Mouse (Mus musculus): ENCODE results near the gene Pigk. TPM values are rescaled to one million over a fixed set of nuclear protein-coding genes. Genes with fewer than 3 reads are reported as not detected.

Pigk gene
- polyA plus RNA-seq, 1 experiment from 2014 or later = 37.1 TPM

- Histone ChIP-seq H3K4me2 (no peak overlapping the region; the same call in 1 of the 2 replicates), H3K9me3 (no peaks in the 10 kb centered on the region), H3K36me3 (peaks cover 3% of the 10 kb centered on the region; the same call in 1 of the 2 replicates), H3K4me3 (no peak overlapping the region), H3K9ac (no peak overlapping the region), H3K27ac (replicated peaks) (0 out of 2 replicates have a peak overlapping the region, but pooled peaks have one; percentile 7), H3K27me3 (replicated peaks) (no peaks in the 10 kb centered on the region), H3K4me1 (peaks cover 39% of the 10 kb centered on the region)
- WGBS = 51% methylated on average over 7 of the region's 7 CpGs
- no peak for ATAC-seq (ENCODE audit: extremely low read depth, insufficient number of reproducible peaks, low FRiP score, low TSS enrichment)
Observed at GRCm38 (mm10) chr3:152755515-152755914, 41.6 kb downstream of the Pigk start.

DNA sequence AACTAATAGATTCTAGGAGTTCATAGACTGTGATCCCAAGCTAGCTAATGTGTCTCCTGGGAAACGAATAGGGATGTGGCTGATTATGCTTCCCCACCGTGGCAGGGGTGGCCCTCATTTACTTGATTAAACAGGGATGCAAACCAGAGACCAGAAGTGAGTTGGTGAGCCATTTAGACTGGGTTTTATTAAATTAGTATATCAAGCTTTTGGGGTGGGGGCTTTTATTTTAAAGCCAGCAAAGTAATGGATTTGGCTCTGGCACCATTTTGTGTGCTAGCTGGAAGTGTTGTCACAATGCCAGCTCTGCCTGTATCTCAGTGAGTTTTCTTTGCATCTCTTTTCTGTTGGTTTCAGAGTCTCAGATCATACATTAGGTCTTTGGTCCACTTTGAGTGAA, 43.0 kb downstream of the Pigk start:
- Histone ChIP-seq H3K4me3 (no peak overlapping the region), H3K9ac (no peak overlapping the region), H3K9me3 (no peaks in the 10 kb centered on the region), H3K27ac (replicated peaks) (no peak overlapping the region), H3K4me1 (peaks cover 39% of the 10 kb centered on the region), H3K4me2 (0 out of 2 replicates have a peak overlapping the region, but pooled peaks have one; percentile 4), H3K36me3 (peaks cover under 1% of the 10 kb centered on the region; the same call in 1 of the 2 replicates), H3K27me3 (replicated peaks) (no peaks in the 10 kb centered on the region)
- ATAC-seq (ENCODE audit: extremely low read depth, insufficient number of reproducible peaks, low FRiP score, low TSS enrichment) = no peak
- whole genome bisulfite sequencing = 79% methylated on average over 2 of the region's 2 CpGs

DNA sequence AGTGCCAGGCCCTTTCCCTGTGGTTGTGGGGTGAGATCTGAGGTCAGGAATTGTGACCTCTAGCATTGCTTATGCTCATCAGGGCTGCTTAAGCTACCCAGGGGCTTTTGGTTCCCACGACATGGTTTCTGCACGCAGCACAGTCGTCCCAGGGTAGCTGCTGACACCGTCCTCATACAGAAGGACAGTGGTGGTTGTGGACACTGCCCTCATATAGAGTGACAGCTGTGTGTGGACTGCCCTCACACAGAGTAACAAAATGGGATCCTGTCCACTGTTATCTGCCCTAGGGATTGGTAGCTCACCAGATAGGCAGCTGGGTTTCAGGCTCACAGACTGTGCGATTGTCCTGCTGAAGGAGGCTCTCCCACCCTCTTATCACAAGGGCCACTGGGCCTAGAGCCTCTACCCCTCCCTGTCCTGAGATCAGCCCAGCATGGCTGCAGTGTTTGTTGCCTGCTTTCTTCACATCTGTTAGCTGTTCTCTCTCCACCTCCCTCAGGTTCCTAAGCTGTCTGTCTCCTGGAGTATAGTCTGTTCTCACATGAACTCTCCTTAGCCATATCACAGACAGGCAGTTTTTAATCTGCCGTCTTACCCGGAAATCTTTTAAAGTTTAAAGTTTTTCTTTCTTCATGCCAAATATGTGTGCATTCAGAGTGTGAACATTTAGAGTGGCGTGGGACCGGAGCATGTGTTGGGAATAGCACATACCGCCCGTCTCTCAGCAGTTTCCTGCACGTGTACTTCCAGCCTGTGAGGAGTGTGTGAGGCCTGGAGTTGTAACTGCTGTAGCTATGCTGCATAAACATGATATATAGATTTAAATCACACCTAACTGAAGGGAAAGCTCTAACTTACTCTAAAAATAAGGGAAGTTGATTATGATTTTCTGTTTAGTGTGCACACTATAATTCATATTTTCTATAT, 43.8 kb downstream of the Pigk start:
- Histone ChIP-seq H3K4me2 (peak overlapping the region; percentile 4; the same call in 1 of the 2 replicates), H3K27me3 (replicated peaks) (no peaks in the 10 kb centered on the region), H3K36me3 (no peaks in the 10 kb centered on the region), H3K9ac (peak overlapping the region; percentile 2; the same call in 1 of the 2 replicates), H3K9me3 (no peaks in the 10 kb centered on the region), H3K27ac (replicated peaks) (peak overlapping the region; percentile 40), H3K4me3 (no peak overlapping the region), H3K4me1 (peaks cover 41% of the 10 kb centered on the region)
- 37% methylated on average over 12 of the region's 12 CpGs for WGBS
- 0 out of 2 replicates have a peak, but pooled peaks have one; percentile 61 for ATAC-seq (ENCODE audit: extremely low read depth, insufficient number of reproducible peaks, low FRiP score, low TSS enrichment)

DNA sequence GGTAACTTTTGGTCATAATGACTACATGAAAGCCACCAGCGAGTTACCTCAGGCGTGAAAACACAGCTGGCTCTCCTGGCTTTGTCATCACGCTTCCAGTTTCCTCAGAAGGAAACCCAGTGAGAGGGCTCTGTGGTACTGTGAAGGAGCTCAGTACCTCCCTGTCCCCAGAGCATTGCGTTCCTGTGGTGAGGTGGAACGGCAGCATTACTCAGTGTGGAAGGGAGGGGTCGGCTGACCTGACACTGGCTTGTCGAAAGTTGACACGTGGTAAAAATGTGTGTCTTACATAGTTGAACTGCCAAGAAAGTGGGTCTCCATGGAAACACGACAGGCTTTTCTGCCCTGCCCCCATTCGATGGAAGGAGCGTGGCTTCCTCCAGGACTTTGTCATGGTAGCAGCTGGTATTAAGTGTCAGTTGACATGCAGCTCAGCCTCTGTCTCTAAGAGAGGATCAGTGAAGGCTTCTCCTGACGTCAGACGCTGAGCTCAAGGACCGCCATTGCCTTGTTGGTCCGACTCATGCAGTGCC, 44.7 kb downstream of the Pigk start:
- H3K4me1 ChIP-seq = peaks cover 48% of the 10 kb centered on the region
- no peak overlapping the region for H3K27ac ChIP-seq (replicated peaks)
- 58% methylated on average over 15 of the region's 15 CpGs for WGBS
- no peak overlapping the region for H3K4me3 ChIP-seq
- H3K36me3 ChIP-seq = no peaks in the 10 kb centered on the region
- no peak overlapping the region for H3K9ac ChIP-seq
- no peaks in the 10 kb centered on the region for H3K27me3 ChIP-seq (replicated peaks)
- no peak for ATAC-seq (ENCODE audit: extremely low read depth, insufficient number of reproducible peaks, low FRiP score, low TSS enrichment)
- H3K9me3 ChIP-seq = no peaks in the 10 kb centered on the region
- no peak overlapping the region for H3K4me2 ChIP-seq

DNA sequence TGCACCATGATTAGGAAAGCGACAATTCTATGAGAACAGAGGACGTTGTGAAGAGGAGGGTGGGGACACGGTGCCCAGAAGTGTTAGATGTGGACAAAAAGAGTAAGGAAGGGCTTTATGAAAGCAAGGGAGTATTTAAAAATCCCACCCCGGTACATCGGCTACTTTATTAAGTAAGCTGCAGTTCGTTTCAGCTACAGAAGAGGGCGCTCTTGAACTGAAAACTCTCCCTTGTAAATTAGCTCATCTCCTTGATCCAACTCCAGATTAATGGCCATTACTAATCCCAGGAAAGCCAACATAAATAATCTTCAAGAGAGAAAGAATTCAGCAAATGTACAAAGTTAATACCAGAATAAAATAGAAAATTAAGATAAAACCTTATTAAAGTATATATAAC, 47.2 kb downstream of the Pigk start:
- H3K27me3 ChIP-seq (replicated peaks) = no peaks in the 10 kb centered on the region
- H3K4me2 ChIP-seq = no peak overlapping the region
- no peak overlapping the region for H3K4me3 ChIP-seq
- ATAC-seq (ENCODE audit: extremely low read depth, insufficient number of reproducible peaks, low FRiP score, low TSS enrichment) = no peak
- peaks cover 1% of the 10 kb centered on the region; the same call in 1 of the 2 replicates for H3K36me3 ChIP-seq
- H3K9me3 ChIP-seq = no peaks in the 10 kb centered on the region
- 28% methylated on average over 7 of the region's 7 CpGs for WGBS
- H3K27ac ChIP-seq (replicated peaks) = no peak overlapping the region
- peaks cover 56% of the 10 kb centered on the region for H3K4me1 ChIP-seq
- H3K9ac ChIP-seq = no peak overlapping the region

GRCm38 (mm10) chr3:152761661-152762060, 47.8 kb downstream of the Pigk start:
- peaks cover 52% of the 10 kb centered on the region for H3K4me1 ChIP-seq
- H3K9me3 ChIP-seq = no peaks in the 10 kb centered on the region
- no peaks in the 10 kb centered on the region for H3K27me3 ChIP-seq (replicated peaks)
- no peak overlapping the region for H3K4me2 ChIP-seq
- 83% methylated on average over 8 of the region's 8 CpGs for WGBS
- no peak for ATAC-seq (ENCODE audit: extremely low read depth, insufficient number of reproducible peaks, low FRiP score, low TSS enrichment)
- H3K4me3 ChIP-seq = no peak overlapping the region
- H3K27ac ChIP-seq (replicated peaks) = no peak overlapping the region
- H3K9ac ChIP-seq = no peak overlapping the region
- peaks cover 6% of the 10 kb centered on the region; the same call in 1 of the 2 replicates for H3K36me3 ChIP-seq

GRCm38 (mm10) chr3:152762302-152762701, 48.4 kb downstream of the Pigk start:
- ATAC-seq (ENCODE audit: extremely low read depth, insufficient number of reproducible peaks, low FRiP score, low TSS enrichment) = no peak
- H3K4me1 ChIP-seq = peaks cover 51% of the 10 kb centered on the region
- no peak overlapping the region for H3K4me2 ChIP-seq
- H3K27me3 ChIP-seq (replicated peaks) = no peaks in the 10 kb centered on the region
- H3K9ac ChIP-seq = no peak overlapping the region
- no peak overlapping the region for H3K27ac ChIP-seq (replicated peaks)
- 84% methylated on average over 8 of the region's 8 CpGs for WGBS
- no peaks in the 10 kb centered on the region for H3K9me3 ChIP-seq
- no peak overlapping the region for H3K4me3 ChIP-seq
- peaks cover 6% of the 10 kb centered on the region; the same call in 1 of the 2 replicates for H3K36me3 ChIP-seq

- H3K9ac ChIP-seq = peak overlapping the region; percentile 78
- WGBS = 18% methylated on average over 26 of the region's 26 CpGs
- no peaks in the 10 kb centered on the region for H3K27me3 ChIP-seq (replicated peaks)
- no peaks in the 10 kb centered on the region for H3K9me3 ChIP-seq
- ATAC-seq (ENCODE audit: extremely low read depth, insufficient number of reproducible peaks, low FRiP score, low TSS enrichment) = no peak
- peaks cover 44% of the 10 kb centered on the region for H3K4me1 ChIP-seq
- peaks cover 13% of the 10 kb centered on the region for H3K36me3 ChIP-seq
- H3K4me3 ChIP-seq = peak overlapping the region; percentile 56
- peak overlapping the region; percentile 78 for H3K4me2 ChIP-seq
- peak overlapping the region; percentile 85 for H3K27ac ChIP-seq (replicated peaks)
Observed at GRCm38 (mm10) chr3:152763139-152763882, 49.4 kb downstream of the Pigk start.

- Histone ChIP-seq H3K4me1 (peaks cover 34% of the 10 kb centered on the region), H3K27me3 (replicated peaks) (no peaks in the 10 kb centered on the region), H3K4me3 (no peak overlapping the region), H3K9ac (0 out of 2 replicates have a peak overlapping the region, but pooled peaks have one; percentile 44), H3K9me3 (no peaks in the 10 kb centered on the region), H3K36me3 (peaks cover 26% of the 10 kb centered on the region), H3K27ac (replicated peaks) (peak overlapping the region; percentile 85), H3K4me2 (peak overlapping the region; percentile 24)
- ATAC-seq (ENCODE audit: extremely low read depth, insufficient number of reproducible peaks, low FRiP score, low TSS enrichment) = no peak
- WGBS = 47% methylated on average over 8 of the region's 8 CpGs
Observed at GRCm38 (mm10) chr3:152764516-152765312, 50.8 kb downstream of the Pigk start.

DNA sequence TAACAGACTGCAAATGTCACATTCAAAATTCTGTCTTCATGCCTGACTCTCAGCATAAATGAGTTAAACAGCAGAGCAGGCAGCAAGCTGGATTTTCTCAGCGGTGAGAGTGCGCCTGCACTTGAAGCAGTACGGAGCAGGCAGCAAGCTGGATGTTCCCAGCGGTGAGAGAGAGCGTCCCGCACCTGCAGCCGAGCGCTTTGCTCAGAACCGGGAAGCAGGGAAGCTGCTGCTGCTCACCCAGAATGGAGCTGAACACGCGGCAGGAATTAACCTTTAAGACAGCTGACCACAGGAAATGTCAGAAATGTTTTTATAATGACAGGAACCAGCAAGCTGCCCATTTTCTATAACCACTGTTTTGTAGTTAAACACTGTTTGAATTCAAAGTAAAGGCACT, 53.6 kb downstream of the Pigk start:
- no peak overlapping the region for H3K9ac ChIP-seq
- H3K4me2 ChIP-seq = no peak overlapping the region
- 0 out of 2 replicates have a peak overlapping the region, but pooled peaks have one; percentile 20 for H3K27ac ChIP-seq (replicated peaks)
- no peak overlapping the region for H3K4me3 ChIP-seq
- H3K4me1 ChIP-seq = peaks cover 34% of the 10 kb centered on the region
- H3K9me3 ChIP-seq = no peaks in the 10 kb centered on the region
- no peaks in the 10 kb centered on the region for H3K27me3 ChIP-seq (replicated peaks)
- WGBS = 63% methylated on average over 11 of the region's 11 CpGs
- H3K36me3 ChIP-seq = peaks cover 42% of the 10 kb centered on the region
- ATAC-seq (ENCODE audit: extremely low read depth, insufficient number of reproducible peaks, low FRiP score, low TSS enrichment) = no peak

All from heart, embryonic 13.5 days (tissue).